Mouse (Mus musculus) heart, postnatal 0 days (tissue): ENCODE results near the gene Gm21970. TPM values are rescaled to one million over a fixed set of nuclear protein-coding genes. Genes with fewer than 3 reads are reported as not detected.

Experiments used
- ATAC-seq: fragments of 200-750 bp; cut with Nextera tagmentation; 2 replicates; pipeline ENCODE4 v1.8.0; 2017; ENCODE audit warnings: low read depth, moderate number of reproducible peaks, moderate library complexity; ENCODE audit not compliant: insufficient read depth
- DNase-seq: peaks from one replicate; pipeline ENCODE4 v3.0.0-alpha.2; 2016; ENCODE audit warnings: low spot score
- H3K27ac ChIP-seq: fragments of 300-500 bp; sonication (generic); 2 replicates; pipeline ENCODE4 v1.5.1; 2014; ENCODE audit warnings: low read depth, mild to moderate bottlenecking
- H3K27me3 ChIP-seq: fragments of 300-500 bp; sonication (generic); 2 replicates; pipeline ENCODE4 v1.6.1; 2014; ENCODE audit warnings: low read length, mixed read lengths; ENCODE audit not compliant: control insufficient read depth, insufficient read depth
- H3K36me3 ChIP-seq: fragments of 300-500 bp; sonication (generic); replicated peaks from 2 replicates; pipeline ENCODE4 v1.6.1; 2014; ENCODE audit warnings: low read length, mixed read lengths; ENCODE audit not compliant: control insufficient read depth, insufficient read depth
- H3K4me1 ChIP-seq: fragments of 300-500 bp; sonication (generic); 2 replicates; pipeline ENCODE4 v1.6.1; 2014; ENCODE audit warnings: antibody characterized with exemption; ENCODE audit not compliant: control insufficient read depth, insufficient read depth
- H3K4me2 ChIP-seq: fragments of 300-500 bp; sonication (generic); 2 replicates; pipeline ENCODE4 v1.6.1; 2014; ENCODE audit warnings: low read depth, mild to moderate bottlenecking, low read length, moderate library complexity
- H3K4me3 ChIP-seq: fragments of 300-500 bp; sonication (generic); 2 replicates; pipeline ENCODE4 v1.5.1; 2014; ENCODE audit warnings: low read depth, low read length
- H3K9ac ChIP-seq: fragments of 300-500 bp; sonication (generic); replicated peaks from 2 replicates; pipeline ENCODE4 v1.6.1; 2014; ENCODE audit warnings: low read depth, low read length, mixed read lengths
- H3K9me3 ChIP-seq: fragments of 300-500 bp; sonication (generic); replicated peaks from 2 replicates; pipeline ENCODE4 v1.6.1; 2016; ENCODE audit warnings: low read length; ENCODE audit not compliant: control insufficient read depth
- CTCF ChIP-seq: IDR thresholded peaks from 2 replicates; pipeline ENCODE4 v1.5.1; 2016; ENCODE audit warnings: antibody characterized with exemption, control low read depth, low read depth
- EP300 ChIP-seq: IDR thresholded peaks from 2 replicates; pipeline ENCODE4 v1.6.1; 2016; ENCODE audit warnings: antibody characterized with exemption, low read depth
- WGBS: fragments of 180-500 bp; shearing (Covaris S2); extraction: QIAGEN DNeasy Blood & Tissue Kit; methylation state at CpG from one replicate; pipeline ENCODE4 v1.1.7; 2014; 5-methylcytosine and 5-hydroxymethylcytosine counted together
- polyA plus RNA-seq: library from polyadenylated mRNA; unstranded; fragments of >200 nt; fragmentation: Nextera tagmentation; extraction: Ambion mirVana; gene quantifications from 2 replicates; pipeline ENCODE4 v1.2.1, GENCODE M21; 2015
- total RNA-seq: library from RNA; depleted of rRNA; stranded (reverse); fragments of >200 nt; gene quantifications from 2 replicates; pipeline ENCODE4 v1.2.3, GENCODE M21; 2014; ENCODE audit warnings: low replicate concordance

The Gm21970 gene
- total and polyA plus RNA-seq, 2 experiments from 2014 or later, result not detected

- no peak overlapping the region for H3K4me3 ChIP-seq
- H3K4me1 ChIP-seq, result peaks cover 24% of the 10 kb centered on the region; the same call in 1 of the 2 replicates
- no peaks in the 10 kb centered on the region for H3K27me3 ChIP-seq
- DNase-seq, result no peak
- H3K9ac ChIP-seq, result no peak overlapping the region
- no peak overlapping the region for H3K4me2 ChIP-seq
- WGBS, result 77% methylated on average over 4 of the region's 4 CpGs
- no peak for TF ChIP-seq CTCF
- no peak for TF ChIP-seq EP300
- no peak for ATAC-seq
- H3K36me3 ChIP-seq, result no peaks in the 10 kb centered on the region
- no peaks in the 10 kb centered on the region for H3K9me3 ChIP-seq
- H3K27ac ChIP-seq, result no peak overlapping the region
These were observed 53.3 kb downstream of the Gm21970 start for GRCm38 (mm10) chr16:91444847-91445246.

- H3K27ac ChIP-seq, result peak overlapping the region; percentile 49; the same call in 1 of the 2 replicates
These were observed 54.0 kb downstream of the Gm21970 start for GRCm38 (mm10) chr16:91445566-91445965.

GRCm38 (mm10) chr16:91446778-91447511, 55.4 kb downstream of the Gm21970 start:
- peak overlapping the region; percentile 58 for H3K27ac ChIP-seq
- H3K9ac ChIP-seq, result no peak overlapping the region
- no peak overlapping the region for H3K4me3 ChIP-seq
- no peaks in the 10 kb centered on the region for H3K36me3 ChIP-seq
- ATAC-seq (peak; percentile 62), DNase-seq (no peak)
- H3K4me1 ChIP-seq, result peaks cover 14% of the 10 kb centered on the region; the same call in 1 of the 2 replicates
- TF ChIP-seq EP300 (no peak), CTCF (no peak)
- WGBS, result 68% methylated on average over 8 of the region's 8 CpGs
- H3K9me3 ChIP-seq, result no peaks in the 10 kb centered on the region
- H3K27me3 ChIP-seq, result no peaks in the 10 kb centered on the region
- H3K4me2 ChIP-seq, result no peak overlapping the region

More at GRCm38 (mm10) chr16:91445566-91445965, 54.0 kb downstream of the Gm21970 start:
- H3K36me3 ChIP-seq, result no peaks in the 10 kb centered on the region
- no peaks in the 10 kb centered on the region for H3K27me3 ChIP-seq
- peaks cover 24% of the 10 kb centered on the region; the same call in 1 of the 2 replicates for H3K4me1 ChIP-seq
- TF ChIP-seq EP300 (no peak), CTCF (no peak)
- WGBS, result 62% methylated on average over 5 of the region's 5 CpGs
- ATAC-seq (no peak), DNase-seq (no peak)
- no peak overlapping the region for H3K4me2 ChIP-seq
- H3K9me3 ChIP-seq, result no peaks in the 10 kb centered on the region
- H3K4me3 ChIP-seq, result no peak overlapping the region
- no peak overlapping the region for H3K9ac ChIP-seq

- Histone ChIP-seq H3K4me2 (no peak overlapping the region), H3K27ac (peak overlapping the region; percentile 58), H3K36me3 (no peaks in the 10 kb centered on the region), H3K9ac (no peak overlapping the region), H3K4me1 (peaks cover 20% of the 10 kb centered on the region; the same call in 1 of the 2 replicates), H3K9me3 (no peaks in the 10 kb centered on the region), H3K4me3 (no peak overlapping the region), H3K27me3 (no peaks in the 10 kb centered on the region)
- DNase-seq (no peak), ATAC-seq (peak; percentile 58)
- WGBS, result 36% methylated on average over 6 of the region's 6 CpGs
- TF ChIP-seq EP300, result no peak
- TF ChIP-seq CTCF, result no peak
These were observed 56.0 kb downstream of the Gm21970 start for GRCm38 (mm10) chr16:91447512-91447900.

- Histone ChIP-seq H3K9me3 (no peaks in the 10 kb centered on the region), H3K4me3 (no peak overlapping the region), H3K9ac (no peak overlapping the region), H3K4me1 (peaks cover 26% of the 10 kb centered on the region; the same call in 1 of the 2 replicates), H3K27ac (peak overlapping the region; percentile 58; the same call in 1 of the 2 replicates), H3K36me3 (no peaks in the 10 kb centered on the region), H3K4me2 (no peak overlapping the region), H3K27me3 (no peaks in the 10 kb centered on the region)
- DNase-seq (no peak), ATAC-seq (no peak)
- WGBS, result 94% methylated on average over 5 of the region's 5 CpGs
- TF ChIP-seq EP300, result no peak
These were observed 56.6 kb downstream of the Gm21970 start for GRCm38 (mm10) chr16:91448088-91448487.

- H3K4me2 ChIP-seq, result no peak overlapping the region
- H3K4me1 ChIP-seq, result peaks cover 28% of the 10 kb centered on the region; the same call in 1 of the 2 replicates
- H3K9ac ChIP-seq, result no peak overlapping the region
- TF ChIP-seq CTCF, result no peak
- TF ChIP-seq EP300, result no peak
- H3K4me3 ChIP-seq, result no peak overlapping the region
- H3K36me3 ChIP-seq, result no peaks in the 10 kb centered on the region
- DNase-seq, result no peak
- no peak overlapping the region for H3K27ac ChIP-seq
- ATAC-seq, result no peak
- no peaks in the 10 kb centered on the region for H3K9me3 ChIP-seq
- no peaks in the 10 kb centered on the region for H3K27me3 ChIP-seq
- 76% methylated on average over 7 of the region's 7 CpGs for WGBS
These were observed 57.4 kb downstream of the Gm21970 start for GRCm38 (mm10) chr16:91448895-91449294.
